Mouse (Mus musculus): Measurements from ENCODE around the gene Ncln.

DNA sequence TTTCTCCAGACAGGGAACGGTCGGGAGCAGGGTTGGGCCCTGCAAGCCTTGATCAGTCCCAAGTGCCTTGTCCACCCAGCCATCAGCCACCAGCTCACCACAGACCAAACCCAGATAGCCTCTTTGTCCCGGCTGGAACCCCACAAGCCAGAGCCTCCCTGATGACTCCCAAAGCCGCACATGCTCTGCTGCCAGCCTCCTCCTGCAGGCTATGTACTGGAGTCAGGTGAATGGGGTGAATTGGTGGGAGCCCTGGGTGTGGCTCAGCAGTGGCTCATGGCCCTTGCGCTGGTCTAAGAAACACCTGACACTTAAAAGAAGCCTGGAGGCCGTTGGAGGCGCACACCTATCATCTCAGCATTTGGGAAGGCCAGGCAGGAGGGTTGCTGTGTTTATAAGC is 33.3 kb downstream of the Ncln start:
- TF ChIP-seq POLR2A (IDR thresholded peaks at IDR 0.05; ENCODE audit: borderline replicate concordance, extremely low read depth, insufficient read depth, insufficient read length, poor library complexity, severe bottlenecking): no peak
- TF ChIP-seq CTCF (IDR thresholded peaks at IDR 0.05; ENCODE audit: borderline replicate concordance, extremely low read depth, insufficient read depth, insufficient read length): no peak

All from brain, embryonic 14.5 days (tissue).